ENCODE assay signal across 23 mouse cellular contexts in genomic region chr4:13451260-13451659, GRCm38 (mm10).
DNase-seq lines count a peak whose midpoint lies in the region; ATAC-seq lines count a peak whose summit lies in the region.
"Had no signal": no experiment of that assay in that cellular context is flagged by ENCODE, and none has a peak within 500 bp of the region (broad histone marks: within the 10 kb centered on the region; RNA-seq: fewer than 3 reads in every experiment).

No protein-coding gene starts in this region.

- H3K27ac ChIP-seq in hindbrain, embryonic 13.5 days: peak overlapping the region; percentile 72
- no peak overlapping the region for H3K27ac ChIP-seq in hindbrain, embryonic 11.5 days (ENCODE audit: low read depth, low read length)
- H3K27ac ChIP-seq in forebrain, embryonic 14.5 days (ENCODE audit: low read depth, low read length): 0 out of 2 replicates have a peak overlapping the region, but pooled peaks have one; percentile 9
- 0 out of 2 replicates have a peak overlapping the region, but pooled peaks have one; percentile 4 for H3K27ac ChIP-seq in hindbrain, embryonic 15.5 days (replicated peaks)
- no peak overlapping the region for H3K27ac ChIP-seq in neural tube, embryonic 14.5 days (ENCODE audit: low read depth, low read length)
- H3K27ac ChIP-seq in intestine, embryonic 15.5 days: no peak overlapping the region
- H3K27ac ChIP-seq: embryonic facial prominence, embryonic 10.5 days; heart, embryonic 13.5 days; limb, embryonic 10.5 days; liver, embryonic 15.5 days; macrophage had no signal

- H3K9ac ChIP-seq in hindbrain, embryonic 13.5 days: no peak overlapping the region
- no peak overlapping the region for H3K9ac ChIP-seq in hindbrain, embryonic 11.5 days (ENCODE audit: low read depth, low read length)
- no peak overlapping the region for H3K9ac ChIP-seq in forebrain, embryonic 14.5 days (ENCODE audit: low read length)
- H3K9ac ChIP-seq in hindbrain, embryonic 15.5 days: no peak overlapping the region
- no peak overlapping the region for H3K9ac ChIP-seq in neural tube, embryonic 14.5 days (replicated peaks; ENCODE audit: low read depth, low read length)
- no peak overlapping the region for H3K9ac ChIP-seq in intestine, embryonic 15.5 days
- H3K9ac ChIP-seq: heart, embryonic 13.5 days; liver, embryonic 15.5 days had no signal

- H3K9me3 ChIP-seq in hindbrain, embryonic 13.5 days: no peaks in the 10 kb centered on the region
- H3K9me3 ChIP-seq in hindbrain, embryonic 11.5 days (ENCODE audit: control insufficient read depth, low read length): no peaks in the 10 kb centered on the region
- H3K9me3 ChIP-seq in forebrain, embryonic 14.5 days (replicated peaks; ENCODE audit: control insufficient read depth, low read length): no peaks in the 10 kb centered on the region
- no peaks in the 10 kb centered on the region for H3K9me3 ChIP-seq in hindbrain, embryonic 15.5 days
- H3K9me3 ChIP-seq in neural tube, embryonic 14.5 days (ENCODE audit: control insufficient read depth, low read length): no peaks in the 10 kb centered on the region
- no peaks in the 10 kb centered on the region for H3K9me3 ChIP-seq in intestine, embryonic 15.5 days
- H3K9me3 ChIP-seq: embryonic facial prominence, embryonic 10.5 days; heart, embryonic 13.5 days; limb, embryonic 10.5 days; liver, embryonic 15.5 days had no signal

- DNase-seq in hindbrain, embryonic 11.5 days (ENCODE audit: low spot score): no peak
- DNase-seq in forebrain, embryonic 14.5 days (ENCODE audit: low spot score): peak; percentile 42
- DNase-seq in kidney, postnatal 14 days: no peak
- DNase-seq: adrenal gland, postnatal 36 days; cerebellum, adult 11-12 months; cerebellum, postnatal 10 days; gastrocnemius, postnatal 14 days; heart, adult 11 months; heart, postnatal 14 days; kidney, adult 2 months; kidney, postnatal 10 days; liver; right cerebral cortex, postnatal 25 days; spleen, adult 18-20 months had no signal

- peaks cover 8% of the 10 kb centered on the region for H3K4me1 ChIP-seq in hindbrain, embryonic 13.5 days (replicated peaks)
- no peaks in the 10 kb centered on the region for H3K4me1 ChIP-seq in hindbrain, embryonic 11.5 days (replicated peaks; ENCODE audit: control insufficient read depth, insufficient read depth, low read length)
- 0 out of 2 replicates have a peak, but pooled peaks cover 4% of the 10 kb centered on the region for H3K4me1 ChIP-seq in forebrain, embryonic 14.5 days (ENCODE audit: control insufficient read depth, insufficient read depth, low read length)
- H3K4me1 ChIP-seq in hindbrain, embryonic 15.5 days (replicated peaks): peaks cover 5% of the 10 kb centered on the region; the same call in 1 of the 2 replicates
- 0 out of 2 replicates have a peak, but pooled peaks cover 2% of the 10 kb centered on the region for H3K4me1 ChIP-seq in neural tube, embryonic 14.5 days (ENCODE audit: control insufficient read depth, insufficient read depth, low read length)
- no peaks in the 10 kb centered on the region for H3K4me1 ChIP-seq in intestine, embryonic 15.5 days (replicated peaks)
- H3K4me1 ChIP-seq: heart, embryonic 13.5 days; limb, embryonic 10.5 days; liver, embryonic 15.5 days had no signal

- H3K4me3 ChIP-seq in hindbrain, embryonic 13.5 days: no peak overlapping the region
- H3K4me3 ChIP-seq in hindbrain, embryonic 11.5 days (ENCODE audit: low read depth, low read length): no peak overlapping the region
- H3K4me3 ChIP-seq in forebrain, embryonic 14.5 days (ENCODE audit: low read depth, low read length): no peak overlapping the region
- H3K4me3 ChIP-seq in hindbrain, embryonic 15.5 days: no peak overlapping the region
- H3K4me3 ChIP-seq in neural tube, embryonic 14.5 days (ENCODE audit: low read depth, low read length): no peak overlapping the region
- H3K4me3 ChIP-seq in intestine, embryonic 15.5 days (replicated peaks): no peak overlapping the region
- H3K4me3 ChIP-seq: embryonic facial prominence, embryonic 10.5 days; heart, embryonic 13.5 days; limb, embryonic 10.5 days; liver, embryonic 15.5 days had no signal

- H3K27me3 ChIP-seq in hindbrain, embryonic 13.5 days: no peaks in the 10 kb centered on the region
- no peaks in the 10 kb centered on the region for H3K27me3 ChIP-seq in hindbrain, embryonic 11.5 days (ENCODE audit: control insufficient read depth, insufficient read depth, low read length)
- no peaks in the 10 kb centered on the region for H3K27me3 ChIP-seq in forebrain, embryonic 14.5 days (replicated peaks; ENCODE audit: control insufficient read depth, insufficient read depth, low read length)
- H3K27me3 ChIP-seq in hindbrain, embryonic 15.5 days: no peaks in the 10 kb centered on the region
- no peaks in the 10 kb centered on the region for H3K27me3 ChIP-seq in neural tube, embryonic 14.5 days (ENCODE audit: control insufficient read depth, insufficient read depth, low read length)
- H3K27me3 ChIP-seq in intestine, embryonic 15.5 days (replicated peaks): no peaks in the 10 kb centered on the region
- H3K27me3 ChIP-seq: heart, embryonic 13.5 days; liver, embryonic 15.5 days had no signal

- H3K36me3 ChIP-seq in hindbrain, embryonic 13.5 days: no peaks in the 10 kb centered on the region
- no peaks in the 10 kb centered on the region for H3K36me3 ChIP-seq in hindbrain, embryonic 11.5 days (ENCODE audit: control insufficient read depth, insufficient read depth, low read length)
- H3K36me3 ChIP-seq in forebrain, embryonic 14.5 days (ENCODE audit: control insufficient read depth, insufficient read depth, low read length): no peaks in the 10 kb centered on the region
- H3K36me3 ChIP-seq in hindbrain, embryonic 15.5 days: no peaks in the 10 kb centered on the region
- H3K36me3 ChIP-seq in neural tube, embryonic 14.5 days (ENCODE audit: control insufficient read depth, insufficient read depth, low read length): no peaks in the 10 kb centered on the region
- no peaks in the 10 kb centered on the region for H3K36me3 ChIP-seq in intestine, embryonic 15.5 days
- H3K36me3 ChIP-seq: embryonic facial prominence, embryonic 10.5 days; heart, embryonic 13.5 days; limb, embryonic 10.5 days; liver, embryonic 15.5 days had no signal

- ATAC-seq in hindbrain, embryonic 13.5 days (ENCODE audit: low FRiP score): 0 out of 2 replicates have a peak, but pooled peaks have one; percentile 43
- ATAC-seq in hindbrain, embryonic 11.5 days (ENCODE audit: low FRiP score): no peak
- ATAC-seq in forebrain, embryonic 14.5 days: 0 out of 2 replicates have a peak, but pooled peaks have one; percentile 32
- ATAC-seq in hindbrain, embryonic 15.5 days (ENCODE audit: low FRiP score, low read depth): no peak
- no peak for ATAC-seq in neural tube, embryonic 14.5 days (ENCODE audit: low read depth)
- ATAC-seq in intestine, embryonic 15.5 days: no peak

- 49% methylated on average over 4 of the region's 4 CpGs for WGBS in hindbrain, embryonic 13.5 days
- WGBS in hindbrain, embryonic 11.5 days: 78% methylated on average over 4 of the region's 4 CpGs
- WGBS in forebrain, embryonic 14.5 days: 42% methylated on average over 4 of the region's 4 CpGs
- 37% methylated on average over 4 of the region's 4 CpGs for WGBS in hindbrain, embryonic 15.5 days
- WGBS in neural tube, embryonic 14.5 days: 40% methylated on average over 4 of the region's 4 CpGs
- WGBS in intestine, embryonic 15.5 days: 75% methylated on average over 4 of the region's 4 CpGs

- peak overlapping the region; percentile 26; the same call in 1 of the 2 replicates for H3K4me2 ChIP-seq in hindbrain, embryonic 13.5 days
- H3K4me2 ChIP-seq in hindbrain, embryonic 11.5 days (replicated peaks; ENCODE audit: low read depth, low read length): no peak overlapping the region
- H3K4me2 ChIP-seq in forebrain, embryonic 14.5 days (ENCODE audit: low read length): no peak overlapping the region
- peak overlapping the region; percentile 11; the same call in 1 of the 2 replicates for H3K4me2 ChIP-seq in hindbrain, embryonic 15.5 days
- H3K4me2 ChIP-seq in neural tube, embryonic 14.5 days (ENCODE audit: low read depth, low read length): peak overlapping the region; percentile 0; the same call in 1 of the 2 replicates
- H3K4me2 ChIP-seq in intestine, embryonic 15.5 days (replicated peaks): no peak overlapping the region
- H3K4me2 ChIP-seq: heart, embryonic 13.5 days; liver, embryonic 15.5 days had no signal

Comparison
In these comparisons a context has a peak if more than half of its experiments do, and no peak if none do; other contexts are left out.
1. ATAC-seq: peak in hindbrain, embryonic 13.5 days (single experiment) and forebrain, embryonic 14.5 days (single experiment); none in hindbrain, embryonic 11.5 days (single experiment), hindbrain, embryonic 15.5 days (single experiment), neural tube, embryonic 14.5 days (single experiment) and intestine, embryonic 15.5 days (single experiment).
2. H3K27ac ChIP-seq: peak in hindbrain, embryonic 13.5 days (single experiment), forebrain, embryonic 14.5 days (single experiment) and hindbrain, embryonic 15.5 days (single experiment); none in hindbrain, embryonic 11.5 days (single experiment), neural tube, embryonic 14.5 days (single experiment) and intestine, embryonic 15.5 days (single experiment).
3. H3K4me2 ChIP-seq: peak in hindbrain, embryonic 13.5 days (single experiment), hindbrain, embryonic 15.5 days (single experiment) and neural tube, embryonic 14.5 days (single experiment); none in hindbrain, embryonic 11.5 days (single experiment), forebrain, embryonic 14.5 days (single experiment) and intestine, embryonic 15.5 days (single experiment).